Mouse (Mus musculus) forebrain, embryonic 12.5 days (tissue): ENCODE data around the gene Cxcr2. TPM values are rescaled to one million over a fixed set of nuclear protein-coding genes. Genes with fewer than 3 reads are reported as not detected.
A peak's percentile ranks its signal among the peaks of the same experiment; 100 is the strongest.

Experiments
- ATAC-seq: fragments of 200-750 bp; cut with Nextera tagmentation; 2 replicates; pipeline ENCODE4 v1.8.0; 2017; ENCODE audit warnings: moderate TSS enrichment; ENCODE audit not compliant: low FRiP score
- H3K27ac ChIP-seq: fragments of 300-500 bp; sonication (generic); 2 replicates; pipeline ENCODE4 v1.5.1; 2016; ENCODE audit warnings: mild to moderate bottlenecking
- H3K27me3 ChIP-seq: fragments of 300-500 bp; sonication (generic); 2 replicates; pipeline ENCODE4 v1.6.1; 2016; ENCODE audit warnings: mild to moderate bottlenecking
- H3K36me3 ChIP-seq: fragments of 300-500 bp; sonication (generic); replicated peaks from 2 replicates; pipeline ENCODE4 v1.6.1; 2016; ENCODE audit warnings: mild to moderate bottlenecking
- H3K4me1 ChIP-seq: fragments of 300-500 bp; sonication (generic); 2 replicates; pipeline ENCODE4 v1.6.1; 2016
- H3K4me2 ChIP-seq: fragments of 300-500 bp; sonication (generic); 2 replicates; pipeline ENCODE4 v1.6.1; 2016; ENCODE audit warnings: mild to moderate bottlenecking, moderate library complexity
- H3K4me3 ChIP-seq: fragments of 300-500 bp; sonication (generic); replicated peaks from 2 replicates; pipeline ENCODE4 v1.5.1; 2016; ENCODE audit warnings: mild to moderate bottlenecking
- H3K9ac ChIP-seq: fragments of 300-500 bp; sonication (generic); 2 replicates; pipeline ENCODE4 v1.6.1; 2016; ENCODE audit warnings: mild to moderate bottlenecking
- H3K9me3 ChIP-seq: fragments of 300-500 bp; sonication (generic); 2 replicates; pipeline ENCODE4 v1.6.1; 2016
- WGBS: fragments of 180-500 bp; shearing (Covaris S2); methylation state at CpG from one replicate; pipeline ENCODE4 v1.1.7; 2016; 5-methylcytosine and 5-hydroxymethylcytosine counted together
- polyA plus RNA-seq: library from polyadenylated mRNA; unstranded; fragments of >200 nt; fragmentation: Nextera tagmentation; extraction: Ambion mirVana; gene quantifications from 2 replicates; pipeline ENCODE4 v1.2.1, GENCODE M21; 2016

Gene Cxcr2
- polyA plus RNA-seq, 1 experiment from 2014 or later = not detected

GRCm38 (mm10) chr1:74123215-74123614, 30.6 kb upstream of the Cxcr2 start:
- 61% methylated on average over 8 of the region's 8 CpGs for WGBS
- Histone ChIP-seq H3K4me1 (peaks cover 26% of the 10 kb centered on the region), H3K27me3 (peaks cover 48% of the 10 kb centered on the region), H3K4me3 (peak overlapping the region; percentile 61; the same call in 1 of the 2 replicates), H3K4me2 (peak overlapping the region; percentile 88), H3K9me3 (no peaks in the 10 kb centered on the region), H3K27ac (no peak overlapping the region), H3K9ac (no peak overlapping the region), H3K36me3 (no peaks in the 10 kb centered on the region)
- ATAC-seq = no peak

- Histone ChIP-seq H3K27me3 (peaks cover 48% of the 10 kb centered on the region), H3K4me3 (peak within 1 kb of the TSS; percentile 61), H3K9ac (peak within 1 kb of the TSS; percentile 68), H3K4me2 (peak within 1 kb of the TSS; percentile 88), H3K4me1 (peaks cover 26% of the 10 kb centered on the region), H3K9me3 (no peaks in the 10 kb centered on the region), H3K36me3 (no peaks in the 10 kb centered on the region), H3K27ac (no peak within 1 kb of the TSS)
- WGBS = under 1% methylated on average over 79 of the region's 84 CpGs
- ATAC-seq = peak; percentile 79
These were observed 29.5 kb upstream of the Cxcr2 start, which contains the start of gene Tns1 for GRCm38 (mm10) chr1:74124021-74124981. Gene Tns1, minus strand, starts transcription at chr1:74124449.

DNA sequence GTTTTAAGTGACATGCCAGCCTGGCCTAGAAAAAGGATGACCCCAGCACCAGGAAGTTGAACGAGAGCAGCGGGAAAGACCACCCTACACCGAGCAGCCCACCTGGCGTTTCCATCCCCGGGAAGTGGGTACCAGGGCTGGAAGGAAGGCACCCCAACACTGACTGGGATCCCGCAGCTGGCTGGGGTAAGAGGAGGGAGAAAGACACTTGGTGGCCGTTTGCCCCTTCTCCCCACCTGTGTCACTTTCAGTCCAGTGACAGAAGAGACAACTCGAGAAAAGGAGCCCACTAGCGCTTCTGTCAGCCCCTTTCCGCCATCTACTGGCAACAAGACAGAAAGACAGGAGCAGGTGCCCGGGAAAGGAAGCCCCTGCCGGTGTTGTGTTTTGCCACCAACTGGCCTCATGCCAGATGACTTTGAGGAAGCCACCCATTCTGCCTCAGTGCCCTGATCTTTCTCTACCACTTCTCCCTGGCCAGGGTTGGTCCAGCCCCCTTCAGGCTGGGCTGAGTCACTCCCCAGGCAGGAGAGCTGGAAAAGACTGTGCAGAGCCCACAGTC, 28.7 kb upstream of the Cxcr2 start, which contains the start of gene Rufy4:
Rufy4 (plus strand) TSS at position 551 of the 562 bp plus-strand sequence.
- no peaks in the 10 kb centered on the region for H3K9me3 ChIP-seq
- no peaks in the 10 kb centered on the region for H3K36me3 ChIP-seq
- ATAC-seq = peak; percentile 57
- peaks cover 26% of the 10 kb centered on the region for H3K4me1 ChIP-seq
- WGBS = 1% methylated on average over 12 of the region's 12 CpGs
- H3K27me3 ChIP-seq = peaks cover 48% of the 10 kb centered on the region
- peak within 1 kb of the TSS; percentile 61 for H3K4me3 ChIP-seq
- no peak within 1 kb of the TSS for H3K27ac ChIP-seq
- H3K4me2 ChIP-seq = peak within 1 kb of the TSS; percentile 88
- peak within 1 kb of the TSS; percentile 68 for H3K9ac ChIP-seq

GRCm38 (mm10) chr1:74130883-74131659, 22.7 kb upstream of the Cxcr2 start:
- Histone ChIP-seq H3K36me3 (no peaks in the 10 kb centered on the region), H3K4me2 (no peak overlapping the region), H3K4me1 (no peaks in the 10 kb centered on the region), H3K9me3 (no peaks in the 10 kb centered on the region), H3K27ac (no peak overlapping the region), H3K9ac (no peak overlapping the region), H3K27me3 (peaks cover 5% of the 10 kb centered on the region), H3K4me3 (no peak overlapping the region)
- 84% methylated on average over 8 of the region's 8 CpGs for WGBS
- ATAC-seq = no peak

DNA sequence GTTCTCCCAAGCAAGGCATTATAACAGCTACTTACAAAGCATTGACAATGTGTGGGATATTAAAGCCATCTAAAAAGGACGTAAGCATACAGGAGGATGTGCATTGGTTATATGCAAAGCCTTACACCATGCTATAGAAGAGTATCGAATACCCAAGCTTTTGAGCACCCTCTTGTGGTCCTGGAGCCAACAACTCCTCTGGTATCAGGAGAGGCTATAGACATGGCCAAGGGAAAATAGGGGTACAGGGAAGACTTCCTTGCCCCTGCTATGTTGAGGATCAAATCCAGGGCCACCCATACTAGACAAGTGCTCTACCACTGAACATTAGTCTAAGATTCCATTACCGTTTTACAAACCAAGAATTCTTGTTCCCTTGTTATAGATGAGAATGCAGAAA, 21.8 kb upstream of the Cxcr2 start:
- Histone ChIP-seq H3K27ac (no peak overlapping the region), H3K36me3 (no peaks in the 10 kb centered on the region), H3K4me2 (no peak overlapping the region), H3K4me1 (no peaks in the 10 kb centered on the region), H3K4me3 (no peak overlapping the region), H3K9ac (no peak overlapping the region), H3K9me3 (no peaks in the 10 kb centered on the region), H3K27me3 (peaks cover 3% of the 10 kb centered on the region; the same call in 1 of the 2 replicates)
- ATAC-seq = no peak
- 72% methylated on average over 3 of the region's 3 CpGs for WGBS

DNA sequence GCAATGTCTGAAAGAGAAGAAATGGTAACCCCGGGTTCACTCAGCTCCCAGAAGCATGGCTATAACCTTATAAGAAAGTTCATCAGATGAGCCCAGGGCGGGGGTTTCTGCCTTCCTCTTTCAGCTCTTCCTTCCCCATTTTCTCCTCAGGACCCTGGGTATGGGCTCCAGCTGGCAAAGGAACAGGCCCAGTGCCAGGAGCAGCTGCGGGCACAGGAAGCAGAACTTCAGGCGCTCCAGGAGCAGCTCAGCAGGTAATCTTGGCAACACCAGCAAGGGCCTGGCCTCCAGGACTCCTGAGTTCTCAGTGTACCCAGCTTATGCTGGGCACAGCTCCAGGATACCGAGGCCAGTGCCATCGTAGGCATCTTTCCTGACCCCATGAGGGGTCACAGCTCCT, 19.8 kb upstream of the Cxcr2 start:
- WGBS = 81% methylated on average over 6 of the region's 6 CpGs
- ATAC-seq = no peak
- no peaks in the 10 kb centered on the region for H3K9me3 ChIP-seq

DNA sequence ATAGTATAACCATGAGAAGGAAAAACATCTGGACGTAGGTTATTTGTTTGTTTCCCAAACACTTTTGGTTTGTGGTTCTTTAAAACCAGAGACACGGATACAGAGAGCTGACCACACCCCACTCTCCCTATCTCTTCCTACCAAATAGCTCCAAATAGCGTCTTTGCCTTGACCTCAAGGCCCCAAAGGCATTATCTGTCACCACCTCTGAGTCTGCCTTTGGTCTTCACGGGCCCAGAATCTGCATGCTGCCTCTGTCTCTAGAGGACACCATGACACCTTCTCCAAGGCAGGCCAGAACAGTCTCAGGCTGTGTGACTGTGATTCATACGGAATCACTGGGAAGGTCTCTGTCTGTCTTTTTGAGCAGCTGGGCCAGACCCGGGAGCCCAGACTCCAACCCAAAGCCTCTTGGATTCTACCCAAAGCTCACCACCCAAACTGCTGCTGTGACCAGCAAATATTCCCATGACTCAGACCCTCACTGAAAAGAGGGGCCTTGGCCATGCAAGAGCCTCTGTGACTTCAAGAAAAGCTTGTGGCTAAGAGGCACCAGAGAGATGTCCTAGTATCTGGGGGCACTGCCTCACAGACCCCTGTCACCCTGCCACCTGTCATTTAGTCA, 18.4 kb upstream of the Cxcr2 start:
- H3K4me3 ChIP-seq = no peak overlapping the region
- no peak overlapping the region for H3K27ac ChIP-seq
- no peaks in the 10 kb centered on the region for H3K27me3 ChIP-seq
- no peak overlapping the region for H3K4me2 ChIP-seq
- 84% methylated on average over 6 of the region's 6 CpGs for WGBS
- H3K4me1 ChIP-seq = no peaks in the 10 kb centered on the region
- no peaks in the 10 kb centered on the region for H3K9me3 ChIP-seq
- H3K36me3 ChIP-seq = no peaks in the 10 kb centered on the region
- no peak for ATAC-seq
- H3K9ac ChIP-seq = no peak overlapping the region

More for the DNA sequence above, 19.8 kb upstream of the Cxcr2 start:
- H3K4me2 ChIP-seq = no peak overlapping the region
- no peak overlapping the region for H3K9ac ChIP-seq
- H3K27me3 ChIP-seq = no peaks in the 10 kb centered on the region
- H3K4me3 ChIP-seq = no peak overlapping the region
- H3K27ac ChIP-seq = no peak overlapping the region
- no peaks in the 10 kb centered on the region for H3K4me1 ChIP-seq
- no peaks in the 10 kb centered on the region for H3K36me3 ChIP-seq

DNA sequence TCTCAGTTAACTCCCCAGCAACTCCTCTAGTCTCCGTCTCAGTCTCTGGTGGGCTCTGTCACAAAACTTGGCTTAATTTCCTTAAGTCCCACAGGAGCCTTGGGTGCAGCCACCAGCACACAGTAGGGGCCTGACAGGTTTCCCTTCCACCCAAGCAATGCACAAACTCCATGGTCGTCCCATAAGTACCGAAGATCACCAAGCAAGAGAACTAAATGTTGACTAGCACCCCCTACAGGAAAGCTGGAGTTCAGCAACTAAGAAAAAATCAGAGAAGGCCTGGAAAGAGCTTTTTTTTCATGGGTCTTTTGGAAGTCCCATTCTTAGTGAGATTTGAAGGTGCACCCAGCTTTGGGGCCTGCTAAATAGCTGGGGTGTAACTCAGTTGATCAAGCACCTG, 14.4 kb upstream of the Cxcr2 start:
- ATAC-seq = no peak
- WGBS = 54% methylated on average over 3 of the region's 3 CpGs

GRCm38 (mm10) chr1:74141781-74142180, 12.0 kb upstream of the Cxcr2 start:
- no peak for ATAC-seq
- no peak overlapping the region for H3K4me2 ChIP-seq
- H3K27me3 ChIP-seq = no peaks in the 10 kb centered on the region
- H3K4me1 ChIP-seq = no peaks in the 10 kb centered on the region
- H3K9ac ChIP-seq = no peak overlapping the region
- no peaks in the 10 kb centered on the region for H3K9me3 ChIP-seq
- no peak overlapping the region for H3K27ac ChIP-seq
- no peak overlapping the region for H3K4me3 ChIP-seq
- WGBS = 75% methylated on average over 8 of the region's 8 CpGs
- no peaks in the 10 kb centered on the region for H3K36me3 ChIP-seq

More for the DNA sequence above, 14.4 kb upstream of the Cxcr2 start:
- Histone ChIP-seq H3K4me2 (no peak overlapping the region), H3K4me1 (no peaks in the 10 kb centered on the region), H3K27me3 (no peaks in the 10 kb centered on the region), H3K27ac (no peak overlapping the region), H3K4me3 (no peak overlapping the region), H3K9me3 (no peaks in the 10 kb centered on the region), H3K36me3 (no peaks in the 10 kb centered on the region), H3K9ac (no peak overlapping the region)

DNA sequence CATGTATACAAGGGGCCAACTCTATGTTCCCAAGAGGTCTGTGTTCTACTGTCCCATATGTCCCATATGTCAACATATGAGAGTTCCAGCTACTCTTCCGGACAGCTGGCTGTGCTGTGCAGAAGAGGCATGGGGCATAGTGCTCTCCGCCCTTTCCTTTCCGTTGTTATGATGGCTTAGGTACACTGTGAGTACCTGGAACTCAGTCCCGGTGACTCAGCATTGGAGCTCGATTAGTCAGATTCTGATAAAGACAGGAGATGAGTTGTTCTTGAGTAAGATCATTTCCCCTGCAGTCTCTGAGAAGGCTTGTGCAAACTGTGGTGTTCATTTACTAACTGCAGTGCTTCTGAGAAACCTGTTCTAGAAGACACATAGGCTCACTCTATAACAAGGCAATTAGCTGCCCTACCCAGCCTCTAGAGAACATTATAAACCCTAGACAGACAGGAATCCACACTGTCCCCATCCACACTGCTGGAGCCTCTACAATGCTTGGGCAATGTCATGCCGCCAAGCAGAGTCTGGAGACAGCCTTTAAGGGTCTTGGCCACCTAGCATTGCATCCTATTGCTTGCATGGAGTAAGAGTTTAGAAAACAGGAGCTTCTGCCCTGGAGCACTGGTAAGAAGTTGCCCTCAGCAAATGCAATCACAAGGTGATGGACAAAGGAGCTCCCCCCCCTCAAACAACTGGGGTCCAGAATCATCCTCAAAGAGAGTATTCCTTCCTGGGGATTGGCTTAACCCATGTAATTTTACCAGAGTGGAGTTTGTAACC, 4.5 kb upstream of the Cxcr2 start:
- Histone ChIP-seq H3K4me2 (no peak overlapping the region), H3K4me3 (no peak overlapping the region), H3K27me3 (no peaks in the 10 kb centered on the region), H3K4me1 (no peaks in the 10 kb centered on the region), H3K36me3 (no peaks in the 10 kb centered on the region), H3K9ac (no peak overlapping the region), H3K9me3 (no peaks in the 10 kb centered on the region), H3K27ac (no peak overlapping the region)
- ATAC-seq = no peak
- 90% methylated on average over 6 of the region's 6 CpGs for WGBS

- Histone ChIP-seq H3K36me3 (no peaks in the 10 kb centered on the region), H3K4me3 (no peak overlapping the region), H3K4me1 (no peaks in the 10 kb centered on the region), H3K9ac (no peak overlapping the region), H3K4me2 (no peak overlapping the region), H3K27ac (no peak overlapping the region), H3K9me3 (no peaks in the 10 kb centered on the region), H3K27me3 (no peaks in the 10 kb centered on the region)
- no peak for ATAC-seq
- 79% methylated on average over 3 of the region's 3 CpGs for WGBS
These were observed 3.7 kb upstream of the Cxcr2 start for GRCm38 (mm10) chr1:74150101-74150500.
